Mouse (Mus musculus): Measurements from ENCODE around the gene Ydjc.
A peak's percentile ranks its signal among the peaks of the same experiment; 100 is the strongest.

DNA sequence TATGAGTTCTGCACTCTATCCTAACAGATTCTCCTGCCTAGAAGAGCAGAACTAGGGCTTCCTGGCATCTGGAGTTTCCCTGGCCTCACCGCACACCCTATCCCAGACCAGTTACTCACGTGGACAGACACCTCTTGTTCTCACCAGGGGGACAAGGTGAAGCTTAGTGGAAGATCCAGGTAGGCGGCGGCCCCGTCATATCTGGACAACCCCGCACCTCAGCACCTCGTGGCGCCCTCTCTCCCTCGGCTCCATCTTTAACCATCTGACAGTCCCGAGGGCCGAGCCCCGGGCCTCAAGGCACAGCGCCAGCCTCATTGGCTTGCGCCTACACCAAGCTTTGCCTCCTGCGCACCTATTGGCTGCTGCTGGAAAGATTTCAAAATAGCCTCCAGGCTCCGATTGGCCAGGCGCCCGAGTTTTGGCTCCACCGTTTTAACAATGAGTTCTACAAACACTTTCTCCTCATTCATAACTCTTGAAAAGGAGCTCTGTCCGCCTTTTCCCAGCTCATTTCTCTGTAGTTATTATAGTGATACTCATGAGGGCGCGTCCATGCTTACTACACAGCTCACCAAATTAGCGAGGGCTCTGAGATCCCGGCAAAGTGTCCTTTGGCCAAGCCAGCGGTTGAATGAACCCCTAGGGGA, 19.4 kb upstream of the Ydjc start, which contains the start of gene 2610318N02Rik:
- TF ChIP-seq CTCF (IDR thresholded peaks at IDR 0.05; ENCODE audit: low read depth, low read length) (no peak), EP300 (IDR thresholded peaks at IDR 0.05; ENCODE audit: insufficient read depth, low read depth, low read length) (no peak), POLR2A (IDR thresholded peaks at IDR 0.05; ENCODE audit: insufficient read depth, low read length) (peak; percentile 78)
